Mouse (Mus musculus) heart, embryonic 11.5 days (tissue): Measurements from ENCODE around the gene Spindoc. TPM values are rescaled to one million over a fixed set of nuclear protein-coding genes. Genes with fewer than 3 reads are reported as not detected.

Experiments used
- ATAC-seq: fragments of 200-750 bp; cut with Nextera tagmentation; replicated peaks from 2 replicates; pipeline ENCODE4 v1.8.0; 2017; ENCODE audit warnings: moderate library complexity; ENCODE audit not compliant: insufficient number of reproducible peaks, low FRiP score, low TSS enrichment
- H3K27ac ChIP-seq: fragments of 300-500 bp; sonication (generic); 2 replicates; pipeline ENCODE4 v1.5.1; 2014; ENCODE audit warnings: mild to moderate bottlenecking, low read depth, low read length
- H3K27me3 ChIP-seq: fragments of 300-500 bp; sonication (generic); 2 replicates; pipeline ENCODE4 v1.6.1; 2014; ENCODE audit warnings: mild to moderate bottlenecking, low read length, mixed read lengths; ENCODE audit not compliant: control insufficient read depth, insufficient read depth
- H3K36me3 ChIP-seq: fragments of 300-500 bp; sonication (generic); 2 replicates; pipeline ENCODE4 v1.6.1; 2014; ENCODE audit warnings: mild to moderate bottlenecking, low read length, moderate library complexity, mixed read lengths; ENCODE audit not compliant: control insufficient read depth, insufficient read depth
- H3K4me1 ChIP-seq: fragments of 300-500 bp; sonication (generic); 2 replicates; pipeline ENCODE4 v1.6.1; 2014; ENCODE audit warnings: low read length; ENCODE audit not compliant: control insufficient read depth, insufficient read depth
- H3K4me2 ChIP-seq: fragments of 300-500 bp; sonication (generic); 2 replicates; pipeline ENCODE4 v1.6.1; 2014; ENCODE audit warnings: mild to moderate bottlenecking, moderate library complexity
- H3K4me3 ChIP-seq: fragments of 300-500 bp; sonication (generic); 2 replicates; pipeline ENCODE4 v1.5.1; 2014; ENCODE audit warnings: low read depth, low read length
- H3K9ac ChIP-seq: fragments of 300-500 bp; sonication (generic); 2 replicates; pipeline ENCODE4 v1.6.1; 2014; ENCODE audit warnings: mild to moderate bottlenecking, low read depth, low read length, moderate library complexity
- H3K9me3 ChIP-seq: fragments of 300-500 bp; sonication (generic); replicated peaks from 2 replicates; pipeline ENCODE4 v1.6.1; 2016; ENCODE audit warnings: low read length; ENCODE audit not compliant: control insufficient read depth
- WGBS: fragments of 180-500 bp; shearing (Covaris S2); extraction: QIAGEN DNeasy Blood & Tissue Kit; methylation state at CpG from one replicate; pipeline ENCODE4 v1.1.7; 2014; ENCODE audit not compliant: insufficient replicate concordance; 5-methylcytosine and 5-hydroxymethylcytosine counted together
- polyA plus RNA-seq: library from polyadenylated mRNA; unstranded; fragments of >200 nt; fragmentation: Nextera tagmentation; extraction: Ambion mirVana; gene quantifications from 2 replicates; pipeline ENCODE4 v1.2.1, GENCODE M21; 2014

Spindoc gene
- polyA plus RNA-seq, 1 experiment from 2014 or later: 26.6 TPM

DNA sequence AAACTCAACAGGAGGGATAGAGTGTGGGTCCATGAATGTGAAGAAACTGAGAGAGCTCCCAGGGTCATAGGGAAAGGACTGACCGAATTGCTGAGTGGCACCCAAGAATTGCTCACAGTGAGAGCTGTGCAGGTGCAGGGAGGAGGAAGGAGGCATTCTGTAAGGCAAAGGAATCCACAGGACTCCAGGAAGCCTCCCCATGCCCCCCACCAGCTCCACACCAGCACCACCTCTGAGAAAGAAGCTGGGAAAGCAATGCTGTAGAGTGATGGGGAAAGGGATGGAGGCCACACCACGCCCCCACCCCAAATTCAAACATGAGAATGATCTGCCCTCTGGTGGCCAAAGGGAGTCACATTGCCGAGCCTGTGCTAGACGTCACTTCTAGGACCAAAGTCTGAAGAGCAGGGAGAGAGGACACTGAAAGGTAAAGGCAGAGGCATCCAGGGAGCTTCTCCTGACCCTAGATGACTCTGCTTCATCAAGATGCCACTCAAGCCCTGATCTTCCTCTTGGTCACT, 37.5 kb downstream of the Spindoc start:
- Histone ChIP-seq H3K36me3 (no peaks in the 10 kb centered on the region), H3K9me3 (no peaks in the 10 kb centered on the region), H3K4me1 (0 out of 2 replicates have a peak, but pooled peaks cover 3% of the 10 kb centered on the region), H3K27ac (no peak overlapping the region), H3K27me3 (no peaks in the 10 kb centered on the region), H3K4me2 (no peak overlapping the region), H3K4me3 (no peak overlapping the region), H3K9ac (no peak overlapping the region)
- no peak for ATAC-seq
- 20% methylated on average over 4 of the region's 4 CpGs for WGBS

- Histone ChIP-seq H3K9ac (no peak overlapping the region), H3K4me2 (no peak overlapping the region), H3K9me3 (no peaks in the 10 kb centered on the region), H3K4me3 (no peak overlapping the region), H3K4me1 (peaks cover 29% of the 10 kb centered on the region), H3K27ac (no peak overlapping the region), H3K27me3 (no peaks in the 10 kb centered on the region), H3K36me3 (no peaks in the 10 kb centered on the region; the same call in 1 of the 2 replicates)
- no peak for ATAC-seq
- WGBS: 71% methylated on average over 2 of the region's 2 CpGs
Observed at GRCm38 (mm10) chr19:7342646-7343045, 40.1 kb downstream of the Spindoc start.

GRCm38 (mm10) chr19:7341512-7342397, 41.0 kb downstream of the Spindoc start, which contains the start of gene Mark2:
Gene Mark2 (minus strand): TSS chr19:7341860.
- H3K9me3 ChIP-seq: no peaks in the 10 kb centered on the region
- WGBS: 2% methylated on average over 63 of the region's 63 CpGs
- H3K9ac ChIP-seq: peak within 1 kb of the TSS; percentile 96
- H3K36me3 ChIP-seq: no peaks in the 10 kb centered on the region; the same call in 1 of the 2 replicates
- H3K4me1 ChIP-seq: peaks cover 37% of the 10 kb centered on the region
- H3K4me3 ChIP-seq: peak within 1 kb of the TSS; percentile 92
- H3K4me2 ChIP-seq: peak within 1 kb of the TSS; percentile 76
- H3K27ac ChIP-seq: peak within 1 kb of the TSS; percentile 80
- ATAC-seq: peak; percentile 89
- no peaks in the 10 kb centered on the region for H3K27me3 ChIP-seq

- H3K36me3 ChIP-seq: no peaks in the 10 kb centered on the region; the same call in 1 of the 2 replicates
- peak; percentile 79 for ATAC-seq
- peak overlapping the region; percentile 80 for H3K27ac ChIP-seq
- H3K27me3 ChIP-seq: no peaks in the 10 kb centered on the region
- peak overlapping the region; percentile 76 for H3K4me2 ChIP-seq
- peak overlapping the region; percentile 96 for H3K9ac ChIP-seq
- H3K4me3 ChIP-seq: peak overlapping the region; percentile 92
- under 1% methylated on average over 31 of the region's 46 CpGs for WGBS
- H3K4me1 ChIP-seq: peaks cover 37% of the 10 kb centered on the region
- H3K9me3 ChIP-seq: no peaks in the 10 kb centered on the region
Observed at GRCm38 (mm10) chr19:7340780-7341475, 41.9 kb downstream of the Spindoc start.

DNA sequence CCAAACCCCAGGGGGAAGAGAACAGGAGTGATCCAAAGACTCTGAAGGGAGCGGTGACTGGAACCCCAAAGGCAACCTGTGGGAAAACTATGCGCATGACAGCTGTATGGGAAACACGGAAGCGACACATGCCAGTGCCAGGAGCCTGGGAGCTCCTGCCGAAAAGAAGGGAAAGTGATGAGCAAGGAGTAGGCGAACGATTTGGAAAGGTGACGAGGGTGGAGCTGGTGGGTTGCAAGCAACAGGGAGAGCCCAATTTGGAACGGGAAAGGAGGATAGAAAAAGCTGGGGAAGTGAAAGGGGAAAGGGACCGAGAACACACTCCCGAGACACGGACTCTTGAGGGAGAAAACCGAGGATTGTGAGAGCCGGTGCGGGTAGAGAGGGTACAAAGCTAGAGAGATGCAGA, 42.4 kb downstream of the Spindoc start:
- H3K4me3 ChIP-seq: peak overlapping the region; percentile 92
- H3K9ac ChIP-seq: peak overlapping the region; percentile 96
- no peaks in the 10 kb centered on the region for H3K9me3 ChIP-seq
- peak overlapping the region; percentile 76 for H3K4me2 ChIP-seq
- peak overlapping the region; percentile 80; the same call in 1 of the 2 replicates for H3K27ac ChIP-seq
- H3K27me3 ChIP-seq: no peaks in the 10 kb centered on the region
- WGBS: 1% methylated on average over 15 of the region's 15 CpGs
- peaks cover 37% of the 10 kb centered on the region for H3K4me1 ChIP-seq
- no peak for ATAC-seq
- H3K36me3 ChIP-seq: no peaks in the 10 kb centered on the region; the same call in 1 of the 2 replicates

DNA sequence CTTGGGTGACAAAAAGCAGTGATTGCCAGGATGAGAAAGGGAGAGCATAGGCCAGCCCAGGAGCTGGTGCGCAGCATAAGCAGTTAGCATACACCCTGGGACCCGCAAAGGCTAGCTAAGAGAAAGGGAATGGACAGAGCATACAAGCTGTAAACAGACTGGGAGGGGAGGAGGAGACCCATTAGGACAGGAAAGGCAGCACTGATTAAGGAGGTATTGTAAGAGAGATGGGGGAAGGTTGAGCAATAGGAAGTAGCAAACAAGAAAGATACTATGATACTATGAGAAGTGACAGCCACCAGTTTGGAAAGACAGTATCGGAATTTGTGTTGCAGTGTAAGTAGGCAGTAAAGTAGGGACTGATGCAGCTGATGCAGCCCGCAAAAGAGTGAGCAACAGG, 42.9 kb downstream of the Spindoc start:
- Histone ChIP-seq H3K4me1 (peaks cover 37% of the 10 kb centered on the region), H3K9ac (peak overlapping the region; percentile 96), H3K27ac (no peak overlapping the region), H3K4me2 (peak overlapping the region; percentile 76), H3K27me3 (no peaks in the 10 kb centered on the region), H3K4me3 (peak overlapping the region; percentile 92), H3K36me3 (no peaks in the 10 kb centered on the region; the same call in 1 of the 2 replicates), H3K9me3 (no peaks in the 10 kb centered on the region)
- 39% methylated on average over 4 of the region's 4 CpGs for WGBS
- ATAC-seq: no peak

- Histone ChIP-seq H3K9ac (peak overlapping the region; percentile 46; the same call in 1 of the 2 replicates), H3K9me3 (no peaks in the 10 kb centered on the region), H3K4me2 (peak overlapping the region; percentile 76), H3K4me1 (peaks cover 41% of the 10 kb centered on the region), H3K4me3 (peak overlapping the region; percentile 20), H3K36me3 (no peaks in the 10 kb centered on the region; the same call in 1 of the 2 replicates), H3K27ac (no peak overlapping the region), H3K27me3 (no peaks in the 10 kb centered on the region)
- WGBS: 51% methylated on average over 5 of the region's 5 CpGs
- ATAC-seq: no peak
Observed at GRCm38 (mm10) chr19:7339026-7339425, 43.8 kb downstream of the Spindoc start.

- no peak overlapping the region for H3K4me3 ChIP-seq
- 40% methylated on average over 2 of the region's 2 CpGs for WGBS
- H3K27me3 ChIP-seq: no peaks in the 10 kb centered on the region
- H3K4me2 ChIP-seq: no peak overlapping the region
- H3K36me3 ChIP-seq: no peaks in the 10 kb centered on the region; the same call in 1 of the 2 replicates
- no peak overlapping the region for H3K27ac ChIP-seq
- peaks cover 41% of the 10 kb centered on the region for H3K4me1 ChIP-seq
- no peak for ATAC-seq
- H3K9ac ChIP-seq: no peak overlapping the region
- H3K9me3 ChIP-seq: no peaks in the 10 kb centered on the region
Observed at GRCm38 (mm10) chr19:7337781-7338342, 44.9 kb downstream of the Spindoc start.
